Mouse (Mus musculus): ENCODE data around the gene Wdr20.
"Not testable (repeated sequence)": the region's sequence is repeated elsewhere in the genome, so short reads cannot be mapped to it uniquely, and the experiment has no call there.

Gene Wdr20

GRCm38 (mm10) chr12:110714215-110714614 is 23.5 kb upstream of the Wdr20 start:
- DNase-seq, result no peak

GRCm38 (mm10) chr12:110716004-110716403 is 21.7 kb upstream of the Wdr20 start:
- no peak for DNase-seq

- DNase-seq, result no peak
These were observed 12.7 kb upstream of the Wdr20 start for GRCm38 (mm10) chr12:110725051-110725450.

GRCm38 (mm10) chr12:110725489-110725888 is 12.3 kb upstream of the Wdr20 start:
- no peak for DNase-seq

GRCm38 (mm10) chr12:110726428-110726827 is 11.3 kb upstream of the Wdr20 start:
- no peak for DNase-seq

GRCm38 (mm10) chr12:110733254-110733653 is 4.5 kb upstream of the Wdr20 start:
- not testable (repeated sequence) for DNase-seq

- DNase-seq, result no peak
These were observed 1.1 kb upstream of the Wdr20 start for GRCm38 (mm10) chr12:110736641-110737040.

GRCm38 (mm10) chr12:110738158-110738921 is 596 bp downstream of the Wdr20 start:
- peak; percentile 30 for DNase-seq

GRCm38 (mm10) chr12:110750770-110751439 is 13.2 kb downstream of the Wdr20 start:
- no peak for DNase-seq

- DNase-seq, result no peak
These were observed 15.0 kb downstream of the Wdr20 start for GRCm38 (mm10) chr12:110752703-110753102.

- no peak for DNase-seq
These were observed 16.2 kb downstream of the Wdr20 start for GRCm38 (mm10) chr12:110753976-110754375.

GRCm38 (mm10) chr12:110757161-110757560 is 19.4 kb downstream of the Wdr20 start:
- no peak for DNase-seq

- no peak for DNase-seq
These were observed 21.2 kb downstream of the Wdr20 start for GRCm38 (mm10) chr12:110758932-110759331.

GRCm38 (mm10) chr12:110762321-110762720 is 24.6 kb downstream of the Wdr20 start:
- no peak for DNase-seq

GRCm38 (mm10) chr12:110764531-110764930 is 26.8 kb downstream of the Wdr20 start:
- no peak for DNase-seq

- DNase-seq, result no peak
These were observed 30.8 kb downstream of the Wdr20 start for GRCm38 (mm10) chr12:110768562-110768961.

- no peak for DNase-seq
These were observed 32.0 kb downstream of the Wdr20 start for GRCm38 (mm10) chr12:110769660-110770297.

- no peak for DNase-seq
These were observed 32.9 kb downstream of the Wdr20 start for GRCm38 (mm10) chr12:110770479-110771247.

GRCm38 (mm10) chr12:110771961-110772360 is 34.2 kb downstream of the Wdr20 start:
- no peak for DNase-seq

GRCm38 (mm10) chr12:110775628-110776426 is 38.1 kb downstream of the Wdr20 start:
- no peak for DNase-seq

GRCm38 (mm10) chr12:110777853-110778252 is 40.1 kb downstream of the Wdr20 start:
- DNase-seq, result no peak

- no peak for DNase-seq
These were observed 41.6 kb downstream of the Wdr20 start for GRCm38 (mm10) chr12:110779296-110779695.

Data from cerebellum, adult 11 months (tissue).